Mouse (Mus musculus): ENCODE data around the gene Izumo1r. TPM values are rescaled to one million over a fixed set of nuclear protein-coding genes. Genes with fewer than 3 reads are reported as not detected.

The Izumo1r gene
- polyA plus RNA-seq, 1 experiment from 2014 or later: not detected

Other genes with a start within 250 kb of the Izumo1r start
- gene Piwil4, start 163.2 kb downstream of the Izumo1r start, polyA plus RNA-seq (2015; fragmentation: Nextera tagmentation; extraction: Ambion mirVana): 0.17 and 0.18 TPM in 2 replicates
- 0.70 and 0.94 TPM in 2 replicates for gene Fut4, start 151.6 kb downstream of the Izumo1r start, polyA plus RNA-seq (2015; fragmentation: Nextera tagmentation; extraction: Ambion mirVana)
- gene 1700012B09Rik, start 132.9 kb downstream of the Izumo1r start, polyA plus RNA-seq (2015; fragmentation: Nextera tagmentation; extraction: Ambion mirVana): 2.9 and 4.5 TPM in 2 replicates
- 14.8 and 17.1 TPM in 2 replicates for gene Mre11a, start 119.3 kb downstream of the Izumo1r start, polyA plus RNA-seq (2015; fragmentation: Nextera tagmentation; extraction: Ambion mirVana)
- gene Ankrd49, start 119.1 kb downstream of the Izumo1r start, polyA plus RNA-seq (2015; fragmentation: Nextera tagmentation; extraction: Ambion mirVana): 43.0 and 47.3 TPM in 2 replicates
- 1.1 and 1.3 TPM in 2 replicates for gene Gpr83, start 43.7 kb downstream of the Izumo1r start, polyA plus RNA-seq (2015; fragmentation: Nextera tagmentation; extraction: Ambion mirVana)
- gene Panx1, start 141.5 kb upstream of the Izumo1r start, polyA plus RNA-seq (2015; fragmentation: Nextera tagmentation; extraction: Ambion mirVana): 150 and 151 TPM in 2 replicates
- gene Hephl1, start 208.2 kb upstream of the Izumo1r start, polyA plus RNA-seq (2015; fragmentation: Nextera tagmentation; extraction: Ambion mirVana): not detected in 2 replicates

All from forebrain, embryonic 15.5 days (tissue).